Mouse (Mus musculus): ENCODE results near the gene Tor3a. TPM values are rescaled to one million over a fixed set of nuclear protein-coding genes. Genes with fewer than 3 reads are reported as not detected.

Gene Tor3a
- polyA plus RNA-seq, 1 experiment from 2014 or later = 10.0 TPM

DNA sequence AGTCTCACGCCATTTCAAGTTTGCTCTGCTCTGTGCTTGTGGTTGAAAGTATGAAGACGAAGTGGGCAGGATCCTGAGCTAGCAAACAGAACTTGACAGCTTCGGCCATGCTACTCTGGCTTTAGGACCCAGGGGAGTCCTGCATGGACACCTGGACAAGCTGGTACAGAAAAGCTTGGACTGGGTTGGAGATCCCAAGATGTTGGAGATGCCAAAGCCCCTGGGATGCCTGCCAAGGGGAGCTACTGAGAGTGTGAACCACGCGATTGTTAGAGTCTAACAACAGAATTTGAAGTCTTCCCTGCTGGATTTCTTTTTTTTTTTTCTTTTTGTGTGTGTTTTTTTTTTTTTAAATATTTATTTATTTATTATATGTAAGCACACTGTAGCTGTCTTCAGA lies 2.4 kb upstream of the Tor3a start:
- no peak overlapping the region for H3K4me2 ChIP-seq (ENCODE audit: low read depth, low read length)
- H3K9ac ChIP-seq (ENCODE audit: low read depth, low read length) = no peak overlapping the region
- H3K9me3 ChIP-seq (ENCODE audit: control insufficient read depth, low read length) = no peaks in the 10 kb centered on the region
- 83% methylated on average over 5 of the region's 5 CpGs for WGBS
- DNase-seq (ENCODE audit: low spot score) = no peak
- H3K36me3 ChIP-seq (ENCODE audit: control insufficient read depth, insufficient read depth, low read length) = peaks cover 16% of the 10 kb centered on the region
- no peak for ATAC-seq (ENCODE audit: low read depth)
- 0 out of 2 replicates have a peak, but pooled peaks cover 4% of the 10 kb centered on the region for H3K27me3 ChIP-seq (replicated peaks; ENCODE audit: control insufficient read depth, insufficient read depth, low read length)
- no peak overlapping the region for H3K4me3 ChIP-seq (ENCODE audit: low read depth, low read length)
- H3K27ac ChIP-seq (replicated peaks; ENCODE audit: low read depth, low read length) = no peak overlapping the region
- peaks cover 8% of the 10 kb centered on the region; the same call in 1 of the 2 replicates for H3K4me1 ChIP-seq (ENCODE audit: control insufficient read depth, insufficient read depth, low read length)

DNA sequence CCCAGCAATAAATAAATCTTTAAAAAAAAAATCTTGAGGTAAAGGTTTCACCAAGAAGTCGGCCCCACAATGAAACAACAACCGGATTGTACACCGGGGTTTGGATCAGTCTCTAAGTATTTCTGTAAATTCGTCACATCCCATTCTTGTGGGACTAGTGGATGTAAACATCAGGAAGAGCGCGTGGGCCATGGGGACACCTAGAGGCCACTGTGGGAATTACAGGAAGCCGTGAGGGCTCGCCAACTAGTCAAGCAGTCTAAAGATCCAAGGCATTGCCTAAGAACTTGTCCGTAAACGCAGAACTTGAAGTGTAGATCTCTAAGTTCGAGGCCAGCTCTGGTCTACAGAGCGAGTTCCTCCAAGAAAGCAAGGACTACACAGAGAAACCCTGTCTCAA lies 2.0 kb upstream of the Tor3a start:
- ATAC-seq (ENCODE audit: low read depth) = no peak
- peak; percentile 57 for DNase-seq (ENCODE audit: low spot score)
- Histone ChIP-seq H3K27me3 (replicated peaks; ENCODE audit: control insufficient read depth, insufficient read depth, low read length) (0 out of 2 replicates have a peak, but pooled peaks cover 4% of the 10 kb centered on the region), H3K4me1 (ENCODE audit: control insufficient read depth, insufficient read depth, low read length) (peaks cover 8% of the 10 kb centered on the region; the same call in 1 of the 2 replicates), H3K4me3 (ENCODE audit: low read depth, low read length) (no peak overlapping the region), H3K9me3 (ENCODE audit: control insufficient read depth, low read length) (no peaks in the 10 kb centered on the region), H3K9ac (ENCODE audit: low read depth, low read length) (no peak overlapping the region), H3K36me3 (ENCODE audit: control insufficient read depth, insufficient read depth, low read length) (peaks cover 12% of the 10 kb centered on the region), H3K27ac (replicated peaks; ENCODE audit: low read depth, low read length) (no peak overlapping the region), H3K4me2 (ENCODE audit: low read depth, low read length) (no peak overlapping the region)
- 36% methylated on average over 12 of the region's 12 CpGs for WGBS

DNA sequence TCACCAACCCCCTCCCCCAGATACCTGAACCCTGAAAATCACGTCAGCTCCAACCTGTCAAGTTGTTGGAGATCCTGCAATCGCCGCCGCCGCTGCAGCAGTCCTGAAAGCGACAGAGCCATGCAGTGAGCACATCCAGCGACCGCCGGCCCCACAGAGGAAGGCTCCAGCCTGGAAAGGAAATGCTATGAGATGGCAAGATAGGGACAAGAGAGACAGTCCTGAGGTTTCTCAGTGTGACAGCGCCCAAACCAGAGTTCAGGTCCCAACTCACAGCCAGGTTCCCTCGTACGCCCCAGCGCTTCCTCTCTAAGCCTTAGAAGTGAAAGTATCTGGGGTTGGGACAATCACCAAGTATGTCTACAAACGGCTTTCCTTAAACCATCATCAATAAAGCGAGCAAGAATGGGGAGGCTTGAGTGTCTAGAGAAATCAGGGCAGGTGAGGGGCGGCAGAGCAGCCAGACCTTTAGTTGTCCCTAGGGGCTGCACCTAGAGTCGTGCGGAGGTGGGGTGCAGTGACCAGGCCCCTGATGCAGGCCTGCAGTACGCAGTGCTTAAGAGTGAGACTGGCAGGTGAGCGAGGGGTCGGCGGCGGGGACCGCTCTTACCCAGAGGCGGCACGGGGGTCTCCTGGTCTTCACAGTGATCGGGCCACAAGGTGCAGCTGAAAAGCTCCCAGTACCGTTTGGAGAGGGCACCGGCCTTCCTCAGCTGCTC lies 521 bp downstream of the Tor3a start:
- no peaks in the 10 kb centered on the region for H3K9me3 ChIP-seq (ENCODE audit: control insufficient read depth, low read length)
- WGBS = under 1% methylated on average over 28 of the region's 29 CpGs
- DNase-seq (ENCODE audit: low spot score) = no peak

DNA sequence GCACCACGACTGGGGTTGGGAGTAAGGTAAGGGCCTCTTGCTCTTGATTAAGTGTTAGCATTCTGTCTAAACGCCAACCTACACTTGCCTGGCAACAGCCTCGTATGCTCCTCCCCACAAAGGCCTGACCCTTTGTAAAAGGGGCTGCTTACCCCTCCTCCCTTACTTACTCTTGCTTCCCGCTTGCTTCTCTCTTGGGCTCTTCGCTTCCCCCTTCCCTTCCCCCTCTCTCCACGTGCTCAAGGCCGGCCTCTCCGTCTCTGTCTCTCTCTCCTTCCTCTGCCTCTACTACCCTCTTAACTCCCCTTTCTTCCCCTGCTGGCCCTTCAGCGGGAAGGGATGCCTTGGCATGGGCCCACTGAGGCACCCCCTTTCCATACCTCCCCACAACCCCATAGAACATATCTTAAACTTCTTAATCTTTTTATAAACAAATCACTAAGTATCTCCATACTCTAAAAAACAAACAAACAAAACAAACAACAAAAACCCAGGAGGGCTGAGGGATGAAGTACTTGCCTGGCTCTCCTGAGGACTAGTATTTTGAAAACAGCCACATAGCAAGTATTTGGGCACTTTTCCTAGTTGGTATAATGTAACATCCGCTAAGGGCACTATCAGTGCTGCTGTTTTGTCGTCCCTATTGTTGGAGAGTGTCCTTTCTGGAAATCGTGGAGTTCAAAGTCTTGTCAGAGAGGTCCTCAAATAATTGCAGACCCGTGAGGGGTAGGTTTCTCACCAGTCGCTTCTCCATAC lies 1.3 kb downstream of the Tor3a start:
- H3K36me3 ChIP-seq (ENCODE audit: control insufficient read depth, insufficient read depth, low read length) = no peaks in the 10 kb centered on the region
- peak overlapping the region; percentile 99 for H3K4me2 ChIP-seq (ENCODE audit: low read depth, low read length)
- no peak for DNase-seq (ENCODE audit: low spot score)
- 0 out of 2 replicates have a peak, but pooled peaks cover 4% of the 10 kb centered on the region for H3K27me3 ChIP-seq (replicated peaks; ENCODE audit: control insufficient read depth, insufficient read depth, low read length)
- H3K27ac ChIP-seq (replicated peaks; ENCODE audit: low read depth, low read length) = no peak overlapping the region
- no peak for ATAC-seq (ENCODE audit: low read depth)
- peak overlapping the region; percentile 64 for H3K4me3 ChIP-seq (ENCODE audit: low read depth, low read length)
- H3K9ac ChIP-seq (ENCODE audit: low read depth, low read length) = peak overlapping the region; percentile 74
- peaks cover 8% of the 10 kb centered on the region; the same call in 1 of the 2 replicates for H3K4me1 ChIP-seq (ENCODE audit: control insufficient read depth, insufficient read depth, low read length)
- no peaks in the 10 kb centered on the region for H3K9me3 ChIP-seq (ENCODE audit: control insufficient read depth, low read length)
- WGBS = 19% methylated on average over 14 of the region's 14 CpGs

More for the DNA sequence above, 521 bp downstream of the Tor3a start:
- H3K9ac ChIP-seq (ENCODE audit: low read depth, low read length) = peak overlapping the region; percentile 74
- no peaks in the 10 kb centered on the region for H3K36me3 ChIP-seq (ENCODE audit: control insufficient read depth, insufficient read depth, low read length)
- H3K4me2 ChIP-seq (ENCODE audit: low read depth, low read length) = peak overlapping the region; percentile 99
- H3K4me3 ChIP-seq (ENCODE audit: low read depth, low read length) = peak overlapping the region; percentile 64
- peaks cover 8% of the 10 kb centered on the region; the same call in 1 of the 2 replicates for H3K4me1 ChIP-seq (ENCODE audit: control insufficient read depth, insufficient read depth, low read length)
- 0 out of 2 replicates have a peak, but pooled peaks cover 4% of the 10 kb centered on the region for H3K27me3 ChIP-seq (replicated peaks; ENCODE audit: control insufficient read depth, insufficient read depth, low read length)
- no peak overlapping the region for H3K27ac ChIP-seq (replicated peaks; ENCODE audit: low read depth, low read length)
- ATAC-seq (ENCODE audit: low read depth) = peak; percentile 31

DNA sequence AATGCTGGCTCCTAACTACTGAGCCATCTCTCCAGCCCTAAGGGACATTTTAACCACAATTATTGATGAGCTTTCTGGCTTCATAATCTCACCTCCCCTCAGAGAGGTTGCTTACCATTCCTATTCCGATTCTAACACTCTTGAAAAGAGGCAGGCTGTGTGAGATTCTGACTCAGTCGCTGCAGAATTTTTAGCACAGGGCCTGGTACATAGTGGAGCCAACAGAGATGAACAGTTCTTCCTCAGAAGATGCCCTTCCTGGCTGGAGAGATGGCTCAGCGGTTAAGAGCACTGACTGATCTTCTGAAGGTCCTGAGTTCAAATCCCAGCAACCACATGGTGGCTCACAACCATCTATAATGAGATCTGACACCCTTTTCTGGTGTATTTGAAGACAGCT lies 2.2 kb downstream of the Tor3a start:
- Histone ChIP-seq H3K36me3 (ENCODE audit: control insufficient read depth, insufficient read depth, low read length) (no peaks in the 10 kb centered on the region), H3K9ac (ENCODE audit: low read depth, low read length) (no peak overlapping the region), H3K9me3 (ENCODE audit: control insufficient read depth, low read length) (no peaks in the 10 kb centered on the region), H3K4me3 (ENCODE audit: low read depth, low read length) (no peak overlapping the region), H3K27ac (replicated peaks; ENCODE audit: low read depth, low read length) (no peak overlapping the region), H3K4me2 (ENCODE audit: low read depth, low read length) (no peak overlapping the region), H3K27me3 (replicated peaks; ENCODE audit: control insufficient read depth, insufficient read depth, low read length) (0 out of 2 replicates have a peak, but pooled peaks cover 4% of the 10 kb centered on the region), H3K4me1 (ENCODE audit: control insufficient read depth, insufficient read depth, low read length) (peaks cover 8% of the 10 kb centered on the region; the same call in 1 of the 2 replicates)
- ATAC-seq (ENCODE audit: low read depth) (no peak), DNase-seq (ENCODE audit: low spot score) (no peak)
- WGBS = 95% methylated on average over 3 of the region's 3 CpGs

- Histone ChIP-seq H3K4me1 (ENCODE audit: control insufficient read depth, insufficient read depth, low read length) (peaks cover 8% of the 10 kb centered on the region; the same call in 1 of the 2 replicates), H3K4me2 (ENCODE audit: low read depth, low read length) (no peak overlapping the region), H3K36me3 (ENCODE audit: control insufficient read depth, insufficient read depth, low read length) (no peaks in the 10 kb centered on the region), H3K4me3 (ENCODE audit: low read depth, low read length) (no peak overlapping the region), H3K27ac (replicated peaks; ENCODE audit: low read depth, low read length) (no peak overlapping the region), H3K9ac (ENCODE audit: low read depth, low read length) (no peak overlapping the region), H3K27me3 (replicated peaks; ENCODE audit: control insufficient read depth, insufficient read depth, low read length) (0 out of 2 replicates have a peak, but pooled peaks cover 4% of the 10 kb centered on the region), H3K9me3 (ENCODE audit: control insufficient read depth, low read length) (no peaks in the 10 kb centered on the region)
- ATAC-seq (ENCODE audit: low read depth) (no peak), DNase-seq (ENCODE audit: low spot score) (no peak)
- WGBS = 46% methylated on average over 11 of the region's 11 CpGs
Measured at GRCm38 (mm10) chr1:156669208-156669983, 4.8 kb downstream of the Tor3a start.

- no peak overlapping the region for H3K4me3 ChIP-seq (ENCODE audit: low read depth, low read length)
- H3K27ac ChIP-seq (replicated peaks; ENCODE audit: low read depth, low read length) = no peak overlapping the region
- ATAC-seq (ENCODE audit: low read depth) (no peak), DNase-seq (ENCODE audit: low spot score) (no peak)
- H3K36me3 ChIP-seq (ENCODE audit: control insufficient read depth, insufficient read depth, low read length) = no peaks in the 10 kb centered on the region
- WGBS = 26% methylated on average over 5 of the region's 5 CpGs
- H3K4me1 ChIP-seq (ENCODE audit: control insufficient read depth, insufficient read depth, low read length) = peaks cover 8% of the 10 kb centered on the region; the same call in 1 of the 2 replicates
- H3K9me3 ChIP-seq (ENCODE audit: control insufficient read depth, low read length) = no peaks in the 10 kb centered on the region
- 0 out of 2 replicates have a peak, but pooled peaks cover 4% of the 10 kb centered on the region for H3K27me3 ChIP-seq (replicated peaks; ENCODE audit: control insufficient read depth, insufficient read depth, low read length)
- H3K9ac ChIP-seq (ENCODE audit: low read depth, low read length) = no peak overlapping the region
- no peak overlapping the region for H3K4me2 ChIP-seq (ENCODE audit: low read depth, low read length)
Measured at GRCm38 (mm10) chr1:156668602-156669001, 5.6 kb downstream of the Tor3a start.
